Mouse (Mus musculus) lung, postnatal 36 days (tissue): ENCODE data around the gene Ssu72.

Experiments
- DNase-seq: peaks from one replicate; pipeline ENCODE4 v3.0.0; 2022; ENCODE audit warnings: mixed read lengths

The Ssu72 gene

DNA sequence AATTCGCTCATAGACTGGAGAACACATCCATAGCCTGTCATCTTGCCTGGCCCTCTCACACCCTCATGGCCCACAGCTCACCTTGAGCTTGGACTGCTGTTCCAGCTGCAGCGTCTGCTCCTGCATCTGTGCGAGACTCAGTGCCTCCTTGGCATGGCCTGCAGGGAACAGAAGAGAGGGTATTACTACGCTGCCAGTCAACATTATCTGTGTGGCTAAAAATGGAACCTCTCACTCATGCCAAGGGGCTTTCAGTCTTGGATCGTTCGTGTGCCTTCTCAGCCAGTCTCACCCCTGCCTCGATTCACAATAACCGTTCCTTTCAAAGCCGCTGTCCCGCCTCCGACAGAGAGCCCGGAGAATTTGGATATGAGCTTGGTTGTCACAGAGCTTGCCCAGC is 52.4 kb downstream of the Ssu72 start:
- no peak for DNase-seq

GRCm38 (mm10) chr4:155759862-155760612 is 55.4 kb downstream of the Ssu72 start:
- DNase-seq = peak; percentile 51

DNA sequence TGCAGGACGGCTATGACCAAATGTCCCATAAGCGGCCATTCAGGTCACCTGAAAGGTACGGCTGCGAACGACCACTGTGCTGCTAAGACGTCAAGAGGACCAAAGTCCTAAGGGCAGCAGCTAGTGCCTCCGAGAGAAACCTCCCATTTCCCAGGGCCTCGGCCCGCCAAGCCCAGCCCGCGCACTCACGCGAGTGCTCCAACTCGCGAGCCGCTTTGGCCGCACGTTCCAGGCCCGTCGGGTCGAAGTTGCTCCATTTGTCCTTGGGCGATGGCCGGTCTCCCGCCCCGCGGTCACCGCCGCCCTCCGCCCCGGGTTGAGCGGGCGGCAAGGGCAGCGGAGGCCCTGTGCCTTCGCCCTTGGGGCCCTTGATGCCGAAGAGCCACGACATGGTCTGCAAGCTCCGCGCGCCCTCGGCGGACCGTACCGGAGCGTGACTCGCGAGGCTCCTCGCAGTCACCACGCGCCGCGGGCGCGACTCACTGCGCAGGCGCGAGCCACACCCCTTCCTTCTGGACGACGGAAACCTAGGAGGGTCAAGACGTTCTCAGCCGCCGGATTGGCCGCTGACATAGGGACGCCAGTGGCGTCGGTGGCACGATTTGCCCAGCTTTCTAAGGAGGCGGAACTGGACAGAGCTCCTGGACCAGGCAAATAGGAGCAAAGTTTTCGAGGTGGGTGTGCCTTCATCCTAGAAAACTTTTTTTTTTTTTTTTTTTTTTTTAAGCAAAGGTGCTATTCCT is 56.2 kb downstream of the Ssu72 start, which contains the start of gene Atad3a:
Gene Atad3a, minus strand, starts transcription at position 481 of the 743 bp plus-strand sequence.
- DNase-seq = peak; percentile 97

GRCm38 (mm10) chr4:155761356-155762099 is 56.9 kb downstream of the Ssu72 start:
- no peak for DNase-seq

DNA sequence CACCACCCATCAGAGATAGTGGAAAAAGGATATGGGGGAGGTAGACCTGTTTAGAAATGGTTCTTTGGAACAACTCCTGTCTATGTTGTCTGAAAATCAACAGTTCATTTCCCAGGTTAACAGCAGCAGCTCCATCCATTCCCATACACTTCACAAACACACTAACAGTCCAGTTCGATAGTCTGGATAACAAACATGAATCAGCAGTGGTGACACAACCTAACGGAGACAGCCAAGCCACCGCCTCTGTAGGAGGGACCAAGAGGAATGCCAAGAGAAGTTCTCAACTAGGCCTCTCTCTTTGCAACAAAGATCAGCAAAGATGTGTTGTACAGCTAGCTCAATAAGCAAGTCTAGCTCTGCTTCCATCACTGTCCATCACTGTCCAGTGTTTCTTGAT is 57.8 kb downstream of the Ssu72 start:
- DNase-seq = no peak

GRCm38 (mm10) chr4:155769496-155769879 is 64.9 kb downstream of the Ssu72 start:
- no peak for DNase-seq

- DNase-seq = peak; percentile 95
Observed at GRCm38 (mm10) chr4:155769880-155770512, 65.4 kb downstream of the Ssu72 start.

- DNase-seq = no peak
Observed at GRCm38 (mm10) chr4:155770626-155771025, 66.0 kb downstream of the Ssu72 start.

DNA sequence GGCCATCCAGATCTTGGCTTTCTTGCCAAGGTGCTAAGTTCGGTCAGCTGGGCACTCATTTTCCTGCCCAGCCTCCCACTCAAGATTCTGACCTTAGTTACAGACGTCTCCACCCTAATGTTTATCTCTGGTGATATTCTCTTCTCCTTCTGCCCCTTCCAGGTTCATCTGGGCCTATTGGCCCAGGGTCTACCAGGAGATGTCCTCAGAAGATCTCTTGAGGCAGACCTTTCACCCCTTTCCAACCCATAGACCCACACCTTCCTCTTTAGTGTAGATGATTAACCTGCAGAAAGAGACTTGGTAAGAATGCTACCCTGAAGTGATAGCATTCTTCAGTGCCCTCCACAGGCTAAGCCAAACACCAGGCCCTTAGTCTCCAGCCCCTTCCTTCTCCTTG is 67.1 kb downstream of the Ssu72 start:
- peak; percentile 32 for DNase-seq

DNA sequence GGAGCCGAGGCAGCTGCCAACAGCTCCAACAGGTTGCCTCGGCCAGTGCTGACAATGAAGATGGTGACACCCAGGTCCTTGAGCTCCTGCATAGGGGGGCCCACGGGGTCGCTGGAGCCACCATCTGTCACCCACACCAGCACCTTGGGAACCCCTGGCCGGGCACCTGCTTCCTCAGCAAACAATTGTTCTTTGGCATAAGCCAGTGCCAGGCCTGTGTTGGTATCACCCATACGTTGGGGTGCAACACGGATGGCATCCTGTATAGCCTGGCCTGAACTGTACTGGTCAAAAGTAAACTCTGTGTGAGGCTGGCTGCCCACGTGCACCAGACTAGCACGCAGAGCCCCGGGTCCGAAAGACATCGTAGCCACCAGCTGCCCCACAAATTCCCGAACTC is 68.2 kb downstream of the Ssu72 start:
- DNase-seq = no peak

DNA sequence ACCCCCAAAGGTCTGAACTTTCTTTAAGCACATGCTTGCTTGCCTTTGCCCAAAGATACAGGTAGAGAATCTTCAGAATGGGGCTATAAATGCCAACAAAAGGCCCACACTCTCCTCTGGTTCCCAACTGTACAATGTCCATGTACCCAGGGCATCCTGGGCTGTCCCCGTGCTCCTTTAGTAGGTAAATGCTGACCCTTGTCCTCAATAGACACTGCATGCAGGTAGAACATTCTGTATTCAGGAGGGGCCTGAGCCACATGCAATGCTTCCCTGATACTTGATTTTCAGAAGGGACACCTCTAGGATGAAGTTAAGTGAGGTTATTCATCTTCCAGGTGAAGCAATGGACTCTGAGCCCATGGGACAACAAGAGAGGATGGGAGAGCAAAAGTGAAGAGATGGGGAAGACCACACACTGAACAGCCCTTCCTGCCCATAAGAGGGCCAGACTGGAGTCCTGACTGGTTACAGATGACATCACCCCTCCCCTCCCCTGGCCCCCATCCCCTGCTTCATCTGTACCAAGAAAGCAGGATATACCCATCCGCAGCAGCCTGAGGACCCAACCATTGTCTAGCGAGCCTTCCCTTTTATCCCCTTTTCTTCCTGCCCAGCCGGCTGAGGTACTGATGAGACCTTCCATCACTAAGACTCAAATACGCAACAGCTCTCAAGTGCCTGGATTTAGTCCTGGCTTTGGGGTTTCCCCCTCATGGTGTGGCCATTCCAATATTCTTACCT is 68.9 kb downstream of the Ssu72 start:
- DNase-seq = no peak

DNA sequence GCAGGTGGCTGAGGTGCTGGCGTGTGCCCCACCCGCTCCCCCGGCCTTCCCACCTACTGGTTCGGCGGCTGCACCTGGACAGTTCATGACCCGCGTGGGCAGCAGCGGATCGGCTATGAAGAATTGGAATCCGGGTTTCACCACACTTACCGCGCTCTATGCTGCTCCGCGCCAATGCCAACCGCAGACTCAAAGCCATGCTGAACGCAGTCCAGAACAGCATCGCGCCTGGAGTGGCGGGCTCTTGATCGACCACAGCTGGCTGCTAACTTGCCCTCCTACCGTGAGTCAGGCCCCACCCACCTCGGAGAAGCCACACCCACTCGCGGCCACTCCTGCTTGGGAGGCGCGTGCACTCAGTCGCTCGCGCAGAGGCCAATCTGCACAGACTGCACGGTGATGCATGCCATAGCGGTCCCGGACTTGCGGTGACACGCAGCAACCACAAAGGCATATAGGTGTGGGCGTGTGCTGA is 69.7 kb downstream of the Ssu72 start, which contains the start of gene Vwa1:
Gene Vwa1, minus strand, starts transcription at position 419 of the 475 bp plus-strand sequence.
- DNase-seq = peak; percentile 94

- DNase-seq = peak; percentile 43
Observed at GRCm38 (mm10) chr4:155774971-155775740, 70.6 kb downstream of the Ssu72 start.

DNA sequence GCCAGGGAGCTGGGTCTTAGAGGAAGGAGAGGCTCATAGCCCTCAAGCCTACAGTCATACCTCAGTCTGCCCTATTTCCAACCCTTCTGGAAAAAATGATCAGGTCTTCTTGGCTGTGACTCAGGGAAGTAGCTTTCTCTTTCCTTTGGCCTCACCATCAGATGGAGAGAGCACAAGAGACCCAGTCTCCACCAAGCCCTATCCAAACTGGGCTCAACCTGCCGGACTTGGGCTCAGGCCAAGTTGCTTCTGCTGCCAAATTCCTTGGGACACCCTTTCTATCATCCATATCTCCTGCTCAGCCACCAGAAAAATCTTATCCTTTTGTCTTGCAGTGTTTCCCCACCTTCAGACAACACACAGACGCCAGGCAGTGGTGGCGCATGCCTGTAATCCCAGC is 71.3 kb downstream of the Ssu72 start:
- DNase-seq = no peak

GRCm38 (mm10) chr4:155776704-155777335 is 72.2 kb downstream of the Ssu72 start:
- no peak for DNase-seq

GRCm38 (mm10) chr4:155777816-155778215 is 73.2 kb downstream of the Ssu72 start:
- DNase-seq = no peak

GRCm38 (mm10) chr4:155779498-155779897 is 74.9 kb downstream of the Ssu72 start:
- DNase-seq = no peak

DNA sequence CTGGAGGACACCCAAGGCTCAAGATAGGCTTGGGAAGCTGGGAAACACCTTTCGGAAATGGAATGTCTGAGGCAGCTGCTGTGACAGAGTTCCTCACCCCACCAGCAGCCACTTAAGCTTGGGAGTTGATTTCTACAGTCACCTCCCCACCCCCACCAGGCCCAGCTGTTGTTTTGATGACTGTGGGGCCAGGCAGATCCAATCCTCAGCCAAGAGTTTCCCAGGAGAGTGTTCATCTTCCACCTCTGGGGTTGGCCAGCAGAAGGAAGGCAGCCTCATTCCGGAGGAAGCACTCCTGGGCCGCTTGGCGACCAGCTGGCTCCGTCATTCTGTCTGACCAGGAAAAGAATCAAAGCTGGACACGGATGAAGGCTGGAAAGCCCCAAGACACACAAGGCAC is 76.3 kb downstream of the Ssu72 start:
- peak; percentile 50 for DNase-seq
